Mouse (Mus musculus): Measurements from ENCODE around the gene Gas8.
"Not testable (repeated sequence)": the region's sequence is repeated elsewhere in the genome, so short reads cannot be mapped to it uniquely, and the experiment has no call there.

Gene Gas8

GRCm38 (mm10) chr8:123515540-123515897 lies 3.1 kb upstream of the Gas8 start:
- no peak for DNase-seq

GRCm38 (mm10) chr8:123516596-123516995 lies 2.0 kb upstream of the Gas8 start:
- DNase-seq = no peak

- no peak for DNase-seq
These were observed 462 bp upstream of the Gas8 start for GRCm38 (mm10) chr8:123518172-123518571.

GRCm38 (mm10) chr8:123520048-123520447 lies 1.4 kb downstream of the Gas8 start:
- DNase-seq = not testable (repeated sequence)

GRCm38 (mm10) chr8:123527720-123528489 lies 9.3 kb downstream of the Gas8 start:
- DNase-seq = no peak

GRCm38 (mm10) chr8:123536242-123536989 lies 17.8 kb downstream of the Gas8 start:
- DNase-seq = no peak

GRCm38 (mm10) chr8:123536990-123537380 lies 18.4 kb downstream of the Gas8 start:
- DNase-seq = no peak

- DNase-seq = not testable (repeated sequence)
These were observed 19.0 kb downstream of the Gas8 start for GRCm38 (mm10) chr8:123537641-123538040.

- not testable (repeated sequence) for DNase-seq
These were observed 45.6 kb downstream of the Gas8 start for GRCm38 (mm10) chr8:123564221-123564620.

GRCm38 (mm10) chr8:123575386-123575785 lies 56.8 kb downstream of the Gas8 start:
- not testable (repeated sequence) for DNase-seq
